Mouse (Mus musculus): ENCODE data around the gene B3gnt8. TPM values are rescaled to one million over a fixed set of nuclear protein-coding genes. Genes with fewer than 3 reads are reported as not detected.
"Not testable (repeated sequence)": the region's sequence is repeated elsewhere in the genome, so short reads cannot be mapped to it uniquely, and the experiment has no call there.

B3gnt8 gene
- 0.96 TPM for polyA plus RNA-seq (2012; fragmentation: generic; extraction: Trizol)
- long read RNA-seq, experiment 1, partial matches to known transcripts: 0 of 1 reads
- long read RNA-seq, experiment 1, other reads (novel, unspliced or antisense): 1 of 1 reads
- long read RNA-seq, experiment 2, partial matches to known transcripts: 0 of 1 reads
- long read RNA-seq, experiment 2, other reads (novel, unspliced or antisense): 1 of 1 reads

DNA sequence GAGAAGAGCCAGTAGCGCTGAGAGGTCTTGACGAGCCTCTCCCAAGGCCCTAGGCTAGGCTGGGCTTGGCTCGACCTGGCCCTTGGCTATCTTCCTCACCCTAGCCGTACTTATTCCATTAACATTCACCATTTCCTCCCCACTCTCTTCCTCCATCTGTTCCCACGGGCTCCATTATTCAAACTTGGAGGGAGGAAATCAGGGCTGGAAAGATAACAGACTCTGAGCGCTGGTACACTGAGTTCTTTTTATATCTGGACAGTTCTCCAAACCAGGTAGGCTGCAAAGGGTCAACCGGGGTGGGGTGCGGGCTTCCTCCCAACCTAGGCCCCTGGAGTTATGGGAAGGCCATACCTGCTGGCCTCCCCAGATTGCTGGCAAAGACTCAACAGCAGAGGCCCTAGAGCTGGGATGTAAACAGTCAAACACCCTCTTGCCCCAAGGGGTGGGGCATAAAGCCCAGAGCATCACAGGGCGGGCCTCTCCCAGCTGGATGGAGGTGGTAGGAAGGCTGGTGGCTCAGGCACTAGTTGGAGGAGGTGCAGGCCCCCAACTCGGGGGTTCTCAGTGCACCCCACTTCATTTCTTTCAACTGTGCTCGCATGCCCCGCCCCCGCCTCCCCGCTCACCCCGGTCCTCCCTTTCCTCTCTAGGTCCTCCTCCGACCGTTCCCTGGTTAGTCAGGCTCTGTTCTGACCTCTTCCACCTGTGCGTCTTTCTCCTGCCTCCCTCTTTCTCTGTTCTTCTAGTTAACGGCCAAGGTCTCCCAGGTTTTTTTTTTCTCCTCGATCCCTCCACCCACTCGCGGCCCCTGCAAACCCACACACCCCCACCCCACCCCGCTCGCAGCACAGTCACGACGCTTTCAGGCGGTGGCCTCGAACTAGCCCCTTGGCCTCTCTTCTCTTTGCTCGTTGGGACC, at the start of gene B3gnt8:
Gene B3gnt8 (plus strand): TSS at position 146 of the 922 bp plus-strand sequence.
- Histone ChIP-seq H3K4me3 (ENCODE audit: insufficient read depth, poor library complexity, severe bottlenecking) (no peak within 1 kb of the TSS), H3K79me3 (ENCODE audit: low read depth) (no peaks in the 10 kb centered on the region), H3K79me2 (ENCODE audit: control insufficient read depth, insufficient read depth) (no peaks in the 10 kb centered on the region), H3K36me3 (ENCODE audit: control insufficient read depth, insufficient read depth) (no peaks in the 10 kb centered on the region), H3K27me3 (ENCODE audit: control insufficient read depth, insufficient read depth, insufficient read length) (no peaks in the 10 kb centered on the region), H3ac (ENCODE audit: control insufficient read depth, insufficient read length, low read depth) (peak within 1 kb of the TSS; percentile 60)
- no peak for TF ChIP-seq FOSL1 (IDR thresholded peaks at IDR 0.05; ENCODE audit: insufficient read depth, low read length, poor library complexity, severe bottlenecking)
- no peak for TF ChIP-seq MAX (IDR thresholded peaks at IDR 0.05)
- no peak for TF ChIP-seq CEBPB (IDR thresholded peaks at IDR 0.05; ENCODE audit: low read depth)
- TF ChIP-seq USF1 (IDR thresholded peaks at IDR 0.05; ENCODE audit: low read depth): no peak
- TF ChIP-seq MYOG (IDR thresholded peaks at IDR 0.05; ENCODE audit: control insufficient read depth, extremely low read depth, insufficient read length): no peak
- no peak for TF ChIP-seq MYOD1 (IDR thresholded peaks at IDR 0.05; ENCODE audit: control insufficient read depth, insufficient read length, low read depth)
- no peak for TF ChIP-seq CTCF (IDR thresholded peaks at IDR 0.05; ENCODE audit: control insufficient read depth, insufficient read depth, insufficient read length)

DNA sequence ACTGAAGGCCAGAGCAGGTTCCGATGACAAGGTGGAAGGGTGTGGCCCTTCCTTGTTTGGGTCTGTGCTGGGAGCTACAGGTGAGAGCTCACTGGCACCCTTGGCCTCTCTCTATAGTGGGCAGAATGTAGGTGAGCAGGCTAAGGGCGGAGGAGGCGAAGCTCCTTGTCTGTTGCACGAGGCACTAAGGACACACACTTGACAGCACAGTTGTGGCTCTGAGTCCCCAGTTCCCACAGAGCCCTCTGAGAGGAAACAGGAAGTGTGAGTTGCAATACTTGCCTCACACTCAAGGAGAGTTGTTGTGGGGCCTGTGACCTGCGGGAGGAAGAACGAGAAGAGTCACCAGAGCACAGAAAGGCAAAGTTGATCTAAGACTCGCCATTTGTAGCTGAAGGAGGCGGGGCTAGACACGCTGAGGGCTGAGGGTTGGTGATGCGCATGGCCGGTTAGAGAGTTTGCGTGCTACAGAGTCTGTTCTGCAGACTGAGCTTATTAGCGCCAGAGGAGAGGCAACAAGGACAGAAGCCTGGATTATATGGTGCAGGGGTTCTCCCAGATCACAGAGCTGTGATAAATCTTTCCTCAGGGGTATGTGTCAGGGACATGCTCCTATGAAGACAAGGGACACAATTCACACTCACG, 49.5 kb upstream of the B3gnt8 start:
- not testable (repeated sequence) for H3K79me2 ChIP-seq (ENCODE audit: control insufficient read depth, insufficient read depth); H3K36me3 ChIP-seq (ENCODE audit: control insufficient read depth, insufficient read depth); H3K79me3 ChIP-seq (ENCODE audit: low read depth); H3K4me3 ChIP-seq (ENCODE audit: insufficient read depth, poor library complexity, severe bottlenecking); H3ac ChIP-seq (ENCODE audit: control insufficient read depth, insufficient read length, low read depth)
- peaks cover 28% of the 10 kb centered on the region for H3K27me3 ChIP-seq (ENCODE audit: control insufficient read depth, insufficient read depth, insufficient read length)

DNA sequence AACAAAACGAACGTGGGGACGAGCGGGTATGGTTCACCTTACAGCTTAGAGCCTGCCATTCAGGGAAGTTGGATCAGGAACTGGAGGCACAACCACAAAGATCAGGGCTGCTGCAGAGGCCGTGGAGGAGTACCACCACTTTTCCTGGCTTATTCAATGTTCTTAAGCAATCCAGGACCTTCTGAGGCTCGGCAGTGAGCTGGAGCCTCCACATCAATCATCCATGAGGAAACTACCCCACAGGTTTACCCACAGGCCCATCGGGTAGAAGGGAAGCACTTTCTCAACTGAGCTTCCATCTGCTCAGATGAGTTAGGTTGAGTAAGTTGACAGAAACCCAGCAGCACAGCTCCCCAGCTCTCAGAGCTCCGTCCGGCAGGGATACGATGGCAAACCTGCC, 47.0 kb upstream of the B3gnt8 start:
- no peaks in the 10 kb centered on the region for H3K79me3 ChIP-seq (ENCODE audit: low read depth)
- no peaks in the 10 kb centered on the region for H3K36me3 ChIP-seq (ENCODE audit: control insufficient read depth, insufficient read depth)
- no peak overlapping the region for H3K4me3 ChIP-seq (ENCODE audit: insufficient read depth, poor library complexity, severe bottlenecking)
- H3K79me2 ChIP-seq (ENCODE audit: control insufficient read depth, insufficient read depth): no peaks in the 10 kb centered on the region
- H3K27me3 ChIP-seq (ENCODE audit: control insufficient read depth, insufficient read depth, insufficient read length): peaks cover 28% of the 10 kb centered on the region
- no peak overlapping the region for H3ac ChIP-seq (ENCODE audit: control insufficient read depth, insufficient read length, low read depth)
- TF ChIP-seq CEBPB (IDR thresholded peaks at IDR 0.05; ENCODE audit: low read depth): no peak
- no peak for TF ChIP-seq MYOD1 (IDR thresholded peaks at IDR 0.05; ENCODE audit: control insufficient read depth, insufficient read length, low read depth)
- no peak for TF ChIP-seq USF1 (IDR thresholded peaks at IDR 0.05; ENCODE audit: low read depth)
- TF ChIP-seq FOSL1 (IDR thresholded peaks at IDR 0.05; ENCODE audit: insufficient read depth, low read length, poor library complexity, severe bottlenecking): no peak
- TF ChIP-seq MYOG (IDR thresholded peaks at IDR 0.05; ENCODE audit: control insufficient read depth, extremely low read depth, insufficient read length): no peak
- TF ChIP-seq CTCF (IDR thresholded peaks at IDR 0.05; ENCODE audit: control insufficient read depth, insufficient read depth, insufficient read length): no peak
- no peak for TF ChIP-seq MAX (IDR thresholded peaks at IDR 0.05)

DNA sequence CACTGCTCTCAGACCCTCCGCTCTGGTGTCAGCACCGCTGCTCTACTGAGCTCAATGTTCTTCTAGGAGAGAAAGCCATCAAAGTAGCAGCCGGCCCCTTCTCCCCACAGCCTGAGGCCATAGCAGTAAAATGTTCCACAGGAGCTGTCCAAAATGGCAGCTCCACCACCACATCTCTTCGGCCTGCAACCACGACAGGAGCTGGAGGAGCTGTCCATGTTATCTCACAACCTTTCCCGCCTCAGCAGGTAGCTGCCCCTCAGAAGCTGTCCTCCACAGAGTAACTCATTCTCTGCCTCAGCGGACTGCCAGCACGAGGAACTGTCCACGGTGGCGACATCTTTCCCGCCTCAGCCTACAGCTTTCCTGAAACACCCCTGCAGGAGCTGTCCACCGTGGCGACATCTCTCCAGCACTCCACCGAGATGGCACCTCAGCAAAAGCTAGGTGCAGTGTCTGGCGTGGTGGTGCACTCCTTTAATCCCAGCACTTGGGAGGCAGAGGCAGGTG, 44.1 kb upstream of the B3gnt8 start:
- H3K4me3 ChIP-seq (ENCODE audit: insufficient read depth, poor library complexity, severe bottlenecking): no peak overlapping the region
- H3K36me3 ChIP-seq (ENCODE audit: control insufficient read depth, insufficient read depth): no peaks in the 10 kb centered on the region
- TF ChIP-seq MYOD1 (IDR thresholded peaks at IDR 0.05; ENCODE audit: control insufficient read depth, insufficient read length, low read depth) (no peak), FOSL1 (IDR thresholded peaks at IDR 0.05; ENCODE audit: insufficient read depth, low read length, poor library complexity, severe bottlenecking) (no peak), MYOG (IDR thresholded peaks at IDR 0.05; ENCODE audit: control insufficient read depth, extremely low read depth, insufficient read length) (no peak), CTCF (IDR thresholded peaks at IDR 0.05; ENCODE audit: control insufficient read depth, insufficient read depth, insufficient read length) (no peak), USF1 (IDR thresholded peaks at IDR 0.05; ENCODE audit: low read depth) (no peak), MAX (IDR thresholded peaks at IDR 0.05) (no peak), CEBPB (IDR thresholded peaks at IDR 0.05; ENCODE audit: low read depth) (no peak)
- H3K79me2 ChIP-seq (ENCODE audit: control insufficient read depth, insufficient read depth): no peaks in the 10 kb centered on the region
- no peak overlapping the region for H3ac ChIP-seq (ENCODE audit: control insufficient read depth, insufficient read length, low read depth)
- no peaks in the 10 kb centered on the region for H3K79me3 ChIP-seq (ENCODE audit: low read depth)
- peaks cover 27% of the 10 kb centered on the region for H3K27me3 ChIP-seq (ENCODE audit: control insufficient read depth, insufficient read depth, insufficient read length)

DNA sequence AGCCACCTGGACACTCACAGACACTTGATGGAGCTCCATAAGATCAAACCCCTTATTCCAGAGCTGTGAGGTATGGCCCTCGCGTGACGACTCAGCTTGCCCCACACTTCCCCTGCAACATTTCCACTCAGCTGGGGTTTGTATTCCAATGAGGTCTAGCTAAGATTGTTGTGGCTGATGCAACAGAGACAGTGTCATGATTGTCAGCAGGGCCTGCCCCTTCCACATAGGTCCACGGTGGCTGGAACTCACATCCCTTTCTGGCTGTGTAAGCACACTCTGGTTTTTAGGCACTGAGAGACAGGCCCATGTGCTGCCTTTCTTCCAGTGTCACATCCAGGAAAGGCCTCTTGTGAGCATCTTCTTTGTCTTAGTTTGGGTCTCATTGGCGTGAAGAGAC, 41.8 kb upstream of the B3gnt8 start:
- TF ChIP-seq MYOG (IDR thresholded peaks at IDR 0.05; ENCODE audit: control insufficient read depth, extremely low read depth, insufficient read length) (no peak), MYOD1 (IDR thresholded peaks at IDR 0.05; ENCODE audit: control insufficient read depth, insufficient read length, low read depth) (no peak), USF1 (IDR thresholded peaks at IDR 0.05; ENCODE audit: low read depth) (no peak), FOSL1 (IDR thresholded peaks at IDR 0.05; ENCODE audit: insufficient read depth, low read length, poor library complexity, severe bottlenecking) (no peak), CEBPB (IDR thresholded peaks at IDR 0.05; ENCODE audit: low read depth) (no peak), MAX (IDR thresholded peaks at IDR 0.05) (no peak), CTCF (IDR thresholded peaks at IDR 0.05; ENCODE audit: control insufficient read depth, insufficient read depth, insufficient read length) (no peak)
- H3K79me3 ChIP-seq (ENCODE audit: low read depth): no peaks in the 10 kb centered on the region
- no peak overlapping the region for H3ac ChIP-seq (ENCODE audit: control insufficient read depth, insufficient read length, low read depth)

More for the DNA sequence above, 41.8 kb upstream of the B3gnt8 start:
- Histone ChIP-seq H3K4me3 (ENCODE audit: insufficient read depth, poor library complexity, severe bottlenecking) (no peak overlapping the region), H3K27me3 (ENCODE audit: control insufficient read depth, insufficient read depth, insufficient read length) (peaks cover 14% of the 10 kb centered on the region), H3K79me2 (ENCODE audit: control insufficient read depth, insufficient read depth) (no peaks in the 10 kb centered on the region), H3K36me3 (ENCODE audit: control insufficient read depth, insufficient read depth) (no peaks in the 10 kb centered on the region)

All from C2C12 (cell line).